ENCODE assay signal across 30 mouse cellular contexts in the genomic region with DNA sequence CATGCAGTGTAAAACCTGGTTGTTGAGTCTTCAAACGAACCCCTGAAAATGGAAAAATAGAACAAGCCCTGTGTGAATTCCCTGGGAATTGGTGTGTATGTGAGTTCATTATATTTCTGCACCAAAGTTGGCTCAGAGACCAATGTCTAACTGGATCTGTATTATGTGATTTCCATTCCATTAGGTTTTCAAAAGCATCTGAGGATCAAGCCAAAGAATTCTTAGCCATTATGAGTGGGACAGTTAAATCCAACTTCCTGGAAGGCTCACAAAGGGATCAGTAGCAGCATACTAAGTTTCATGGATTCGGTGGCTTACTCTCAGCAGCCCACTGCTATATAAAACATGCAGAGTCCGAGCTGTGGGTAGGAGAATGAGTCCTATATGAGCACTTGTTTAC. TPM values are rescaled to one million over a fixed set of nuclear protein-coding genes. Genes with fewer than 3 reads are reported as not detected.
"Had no signal": no experiment of that assay in that cellular context is flagged by ENCODE, and none has a peak within 500 bp of the region (broad histone marks: within the 10 kb centered on the region; RNA-seq: fewer than 3 reads in every experiment).

No protein-coding gene starts in this region.

- H3K36me3 ChIP-seq: heart, embryonic 15.5 days; hindbrain, embryonic 12.5 days; intestine, embryonic 15.5 days; limb, embryonic 10.5 days; limb, embryonic 12.5 days; liver, embryonic 13.5 days; liver, embryonic 15.5 days had no signal

- H3K27ac ChIP-seq: heart, adult 2 months; heart, embryonic 13.5 days; heart, embryonic 15.5 days; hindbrain, embryonic 12.5 days; hindbrain, embryonic 14.5 days; intestine, embryonic 15.5 days; layer of hippocampus, adult 2 months; left cerebral cortex, adult 2 months; limb, embryonic 10.5 days; limb, embryonic 12.5 days; liver, embryonic 13.5 days; liver, embryonic 15.5 days had no signal

- H3K4me2 ChIP-seq: heart, embryonic 11.5 days; heart, embryonic 13.5 days; heart, embryonic 15.5 days; hindbrain, embryonic 12.5 days; hindbrain, embryonic 14.5 days; intestine, embryonic 15.5 days; limb, embryonic 12.5 days; liver, embryonic 11.5 days; liver, embryonic 13.5 days; liver, embryonic 15.5 days had no signal

- H3K4me3 ChIP-seq: heart, adult 2 months; heart, embryonic 13.5 days; heart, embryonic 15.5 days; hindbrain, embryonic 12.5 days; intestine, embryonic 15.5 days; layer of hippocampus, adult 2 months; left cerebral cortex, adult 2 months; limb, embryonic 10.5 days; limb, embryonic 12.5 days; liver, embryonic 13.5 days; liver, embryonic 15.5 days had no signal

- H3K9ac ChIP-seq: heart, embryonic 13.5 days; heart, embryonic 15.5 days; hindbrain, embryonic 12.5 days; hindbrain, embryonic 14.5 days; intestine, embryonic 15.5 days; limb, embryonic 12.5 days; liver, embryonic 13.5 days; liver, embryonic 15.5 days; liver, postnatal 0 days had no signal

- H3K4me1 ChIP-seq: heart, embryonic 13.5 days; heart, embryonic 15.5 days; hindbrain, embryonic 12.5 days; intestine, embryonic 15.5 days; limb, embryonic 10.5 days; limb, embryonic 12.5 days; liver, embryonic 13.5 days; liver, embryonic 15.5 days had no signal

- DNase-seq: gastrocnemius, postnatal 14 days; gastrocnemius, postnatal 36 days; heart, adult 11 months; heart, adult 2 months; heart, postnatal 14 days; heart, postnatal 36 days; kidney, adult 18-20 months; kidney, adult 8-10 months; kidney, postnatal 10 days; kidney, postnatal 25 days; kidney, postnatal 4 days; liver; liver, embryonic 13.5 days; liver, postnatal 0 days had no signal

- ATAC-seq: hindbrain, embryonic 16.5 days; inflammation-experienced regulatory T-cells, adult 6 months; intestine, embryonic 15.5 days; intestine, postnatal 0 days; liver, postnatal 0 days had no signal

- H3K9me3 ChIP-seq: heart, embryonic 13.5 days; heart, embryonic 15.5 days; hindbrain, embryonic 12.5 days; intestine, embryonic 15.5 days; limb, embryonic 10.5 days; limb, embryonic 12.5 days; liver, embryonic 13.5 days; liver, embryonic 15.5 days had no signal

- H3K27me3 ChIP-seq: heart, embryonic 13.5 days; heart, embryonic 15.5 days; hindbrain, embryonic 12.5 days; intestine, embryonic 15.5 days; limb, embryonic 12.5 days; liver, embryonic 13.5 days; liver, embryonic 15.5 days had no signal

RNA-seq across cellular contexts. Expression of a gene that starts 36.9 kb away (rescaled TPM):
- polyA plus RNA-seq: heart, adult 2 months; heart, postnatal 0 days; inflammation-experienced regulatory T-cells, adult 6 months; intestine, postnatal 0 days; liver, postnatal 0 days had no signal
